ENCODE assay signal across 21 mouse cellular contexts in the genomic region with DNA sequence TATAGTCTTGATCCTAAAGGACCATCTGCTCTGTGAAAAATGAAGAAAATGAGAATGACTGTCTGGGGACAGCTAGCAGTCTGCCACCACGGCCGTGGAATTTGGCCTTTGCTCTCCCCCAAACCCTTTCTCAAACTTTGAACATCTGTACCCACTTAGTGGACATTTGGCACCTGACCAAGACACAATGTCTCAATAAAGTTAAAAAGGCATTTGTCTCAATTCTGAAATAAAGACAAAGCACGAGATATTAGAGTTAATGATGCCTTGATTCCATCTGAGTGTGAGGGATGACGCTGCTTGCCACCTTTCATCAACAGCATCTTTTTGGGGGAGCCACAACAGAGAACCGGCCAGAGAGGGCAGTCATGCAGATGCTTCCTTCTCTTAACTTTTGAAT.
A peak's percentile ranks its signal among the peaks of the same experiment; 100 is the strongest.
DNase-seq lines count a peak whose midpoint lies in the region; ATAC-seq lines count a peak whose summit lies in the region.
"Had no signal": no experiment of that assay in that cellular context is flagged by ENCODE, and none has a peak within 500 bp of the region (broad histone marks: within the 10 kb centered on the region; RNA-seq: fewer than 3 reads in every experiment).

No protein-coding gene starts in this region.

- no peak overlapping the region for H3K4me3 ChIP-seq in embryonic facial prominence, embryonic 11.5 days (ENCODE audit: low read depth, low read length)
- no peak overlapping the region for H3K4me3 ChIP-seq in embryonic facial prominence, embryonic 10.5 days
- H3K4me3 ChIP-seq: embryonic facial prominence, embryonic 13.5 days; forebrain, embryonic 12.5 days; gastrocnemius, adult 2 months; heart, embryonic 13.5 days; hindbrain, embryonic 15.5 days had no signal

- peak; percentile 15 for DNase-seq in embryonic facial prominence, embryonic 11.5 days (ENCODE audit: low spot score)
- no peak for DNase-seq in embryonic facial prominence, embryonic 10.5 days (ENCODE audit: low spot score)
- peak; percentile 39 for DNase-seq in kidney, adult 9 months
- DNase-seq in kidney, postnatal 10 days = no peak
- peak; percentile 5 for DNase-seq in 3T3-L1 (ENCODE audit: low read depth, low spot score)
- peak; percentile 26 for DNase-seq in embryo, embryonic 11 days
- no peak for DNase-seq in frontal cortex, postnatal 36 days (ENCODE audit: low spot score in 2 of 2)
- no peak for DNase-seq in layer of hippocampus, postnatal 10 days (ENCODE audit: low spot score in 2 of 2)
- DNase-seq: adrenal gland, postnatal 25 days; cerebellum, adult 8-10 months; cerebellum, postnatal 14 days; gastrocnemius, adult 2 months; gastrocnemius, postnatal 25 days had no signal

- H3K4me2 ChIP-seq in embryonic facial prominence, embryonic 11.5 days (ENCODE audit: low read depth, low read length) = no peak overlapping the region
- H3K4me2 ChIP-seq: embryonic facial prominence, embryonic 13.5 days; forebrain, embryonic 12.5 days; heart, embryonic 13.5 days; hindbrain, embryonic 15.5 days had no signal

- H3K4me1 ChIP-seq in embryonic facial prominence, embryonic 11.5 days (ENCODE audit: control insufficient read depth, insufficient read depth, low read length) = no peaks in the 10 kb centered on the region
- peaks cover 7% of the 10 kb centered on the region for H3K4me1 ChIP-seq in embryonic facial prominence, embryonic 10.5 days
- H3K4me1 ChIP-seq: forebrain, embryonic 12.5 days; heart, embryonic 13.5 days; hindbrain, embryonic 15.5 days had no signal

- no peak overlapping the region for H3K27ac ChIP-seq in embryonic facial prominence, embryonic 11.5 days (replicated peaks; ENCODE audit: low read depth, low read length)
- H3K27ac ChIP-seq in embryonic facial prominence, embryonic 10.5 days (replicated peaks) = no peak overlapping the region
- H3K27ac ChIP-seq: embryonic facial prominence, embryonic 13.5 days; forebrain, embryonic 12.5 days; gastrocnemius, adult 2 months; heart, embryonic 13.5 days; hindbrain, embryonic 15.5 days had no signal

- no peaks in the 10 kb centered on the region for H3K36me3 ChIP-seq in embryonic facial prominence, embryonic 11.5 days (replicated peaks; ENCODE audit: control insufficient read depth, insufficient read depth, low read depth, low read length)
- H3K36me3 ChIP-seq in embryonic facial prominence, embryonic 10.5 days (replicated peaks) = no peaks in the 10 kb centered on the region
- H3K36me3 ChIP-seq: embryonic facial prominence, embryonic 13.5 days; forebrain, embryonic 12.5 days; heart, embryonic 13.5 days; hindbrain, embryonic 15.5 days had no signal

- H3K9ac ChIP-seq in embryonic facial prominence, embryonic 11.5 days (replicated peaks; ENCODE audit: low read length) = no peak overlapping the region
- H3K9ac ChIP-seq: embryonic facial prominence, embryonic 13.5 days; forebrain, embryonic 12.5 days; heart, embryonic 13.5 days; hindbrain, embryonic 15.5 days had no signal

- H3K9me3 ChIP-seq in embryonic facial prominence, embryonic 11.5 days (replicated peaks; ENCODE audit: control insufficient read depth, low read length) = no peaks in the 10 kb centered on the region
- no peaks in the 10 kb centered on the region for H3K9me3 ChIP-seq in embryonic facial prominence, embryonic 10.5 days
- H3K9me3 ChIP-seq: embryonic facial prominence, embryonic 13.5 days; forebrain, embryonic 12.5 days; heart, embryonic 13.5 days; hindbrain, embryonic 15.5 days had no signal

- no peaks in the 10 kb centered on the region for H3K27me3 ChIP-seq in embryonic facial prominence, embryonic 11.5 days (ENCODE audit: control insufficient read depth, insufficient read depth, low read length)
- no peaks in the 10 kb centered on the region for H3K27me3 ChIP-seq in embryonic facial prominence, embryonic 10.5 days (replicated peaks; ENCODE audit: low read depth, poor library complexity, severe bottlenecking)
- H3K27me3 ChIP-seq: embryonic facial prominence, embryonic 13.5 days; forebrain, embryonic 12.5 days; heart, embryonic 13.5 days; hindbrain, embryonic 15.5 days had no signal

- no peak for ATAC-seq in embryonic facial prominence, embryonic 11.5 days (replicated peaks; ENCODE audit: insufficient number of reproducible peaks, low FRiP score, low TSS enrichment, low read depth)
- ATAC-seq: activated CD4-positive, CD25-positive, alpha-beta regulatory T cell, adult 4 months; forebrain, embryonic 16.5 days; intestine, embryonic 16.5 days; Patski had no signal

- WGBS in embryonic facial prominence, embryonic 11.5 days = 26% methylated on average over 5 of the region's 5 CpGs
- 37% methylated on average over 5 of the region's 5 CpGs for WGBS in embryonic facial prominence, embryonic 10.5 days

Comparison
In these comparisons a context has a peak if more than half of its experiments do, and no peak if none do; other contexts are left out.
1. DNase-seq: peak in embryonic facial prominence, embryonic 11.5 days (single experiment), kidney, adult 9 months (single experiment), 3T3-L1 (single experiment) and embryo, embryonic 11 days (single experiment); none in embryonic facial prominence, embryonic 10.5 days (single experiment), kidney, postnatal 10 days (single experiment), frontal cortex, postnatal 36 days (0 of 2) and layer of hippocampus, postnatal 10 days (0 of 2).